Mouse (Mus musculus): ENCODE measurements around the gene Gm21488.
"Not testable (repeated sequence)": the region's sequence is repeated elsewhere in the genome, so short reads cannot be mapped to it uniquely, and the experiment has no call there.

Gm21488 gene

DNA sequence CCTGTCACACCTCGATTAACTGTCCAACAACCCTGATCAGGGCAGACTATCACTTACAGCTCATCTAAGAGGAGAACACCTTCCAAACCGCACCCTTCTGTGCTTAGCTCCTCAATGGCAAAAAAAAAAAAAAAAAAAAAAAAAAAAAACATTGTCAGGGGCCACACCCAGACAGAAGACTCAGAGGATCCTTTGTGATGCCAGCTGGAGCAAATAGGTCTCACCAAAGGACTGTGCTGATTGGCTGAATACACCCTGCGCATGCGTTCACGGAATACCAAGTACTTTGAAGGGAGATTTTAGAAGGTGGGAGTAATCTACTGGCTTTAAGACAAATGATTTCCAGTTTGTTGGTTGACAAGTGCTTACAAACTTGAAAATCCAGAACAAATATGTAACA lies at the start of gene Gm21488:
Gm21488 (minus strand) TSS at position 101 of the 400 bp plus-strand sequence.
- DNase-seq (ENCODE audit: low spot score in 2 of 2): not testable (repeated sequence)

All from right cerebral cortex, postnatal 36 days (tissue).